Mouse (Mus musculus) limb, embryonic 13.5 days (tissue): ENCODE measurements around the gene Fam25c. TPM values are rescaled to one million over a fixed set of nuclear protein-coding genes. Genes with fewer than 3 reads are reported as not detected.
A peak's percentile ranks its signal among the peaks of the same experiment; 100 is the strongest.
"Not testable (repeated sequence)": the region's sequence is repeated elsewhere in the genome, so short reads cannot be mapped to it uniquely, and the experiment has no call there.

Source experiments
- ATAC-seq: fragments of 200-750 bp; cut with Nextera tagmentation; 2 replicates; pipeline ENCODE4 v1.8.0; 2017; ENCODE audit warnings: low read depth, moderate number of reproducible peaks, moderate TSS enrichment; ENCODE audit not compliant: low FRiP score
- H3K27ac ChIP-seq: fragments of 300-500 bp; sonication (generic); 2 replicates; pipeline ENCODE4 v1.5.1; 2015; ENCODE audit warnings: inconsistent platforms, mild to moderate bottlenecking, moderate library complexity
- H3K27me3 ChIP-seq: fragments of 300-500 bp; sonication (generic); 2 replicates; pipeline ENCODE4 v1.6.1; 2015; ENCODE audit warnings: mild to moderate bottlenecking, inconsistent platforms
- H3K36me3 ChIP-seq: fragments of 300-500 bp; sonication (generic); 2 replicates; pipeline ENCODE4 v1.6.1; 2015; ENCODE audit warnings: inconsistent platforms, mild to moderate bottlenecking, moderate library complexity
- H3K4me1 ChIP-seq: fragments of 300-500 bp; sonication (generic); 2 replicates; pipeline ENCODE4 v1.6.1; 2015; ENCODE audit warnings: inconsistent platforms
- H3K4me2 ChIP-seq: fragments of 300-500 bp; sonication (generic); replicated peaks from 2 replicates; pipeline ENCODE4 v1.6.1; 2015; ENCODE audit warnings: inconsistent platforms, mild to moderate bottlenecking, moderate library complexity
- H3K4me3 ChIP-seq: fragments of 300-500 bp; sonication (generic); 2 replicates; pipeline ENCODE4 v1.5.1; 2015; ENCODE audit warnings: moderate library complexity, mild to moderate bottlenecking, inconsistent platforms
- H3K9ac ChIP-seq: fragments of 300-500 bp; sonication (generic); 2 replicates; pipeline ENCODE4 v1.6.1; 2015; ENCODE audit warnings: mild to moderate bottlenecking, inconsistent platforms
- H3K9me3 ChIP-seq: fragments of 300-500 bp; sonication (generic); 2 replicates; pipeline ENCODE4 v1.6.1; 2016; ENCODE audit warnings: inconsistent platforms
- WGBS: fragments of 180-500 bp; shearing (Covaris S2); methylation state at CpG from one replicate; pipeline ENCODE4 v1.1.7; 2015; 5-methylcytosine and 5-hydroxymethylcytosine counted together
- polyA plus RNA-seq: library from polyadenylated mRNA; unstranded; fragments of >200 nt; fragmentation: Nextera tagmentation; extraction: Ambion mirVana; gene quantifications from 2 replicates; pipeline ENCODE4 v1.2.1, GENCODE M21; 2015

Fam25c gene
- polyA plus RNA-seq, 1 experiment from 2014 or later: 1.6 TPM

DNA sequence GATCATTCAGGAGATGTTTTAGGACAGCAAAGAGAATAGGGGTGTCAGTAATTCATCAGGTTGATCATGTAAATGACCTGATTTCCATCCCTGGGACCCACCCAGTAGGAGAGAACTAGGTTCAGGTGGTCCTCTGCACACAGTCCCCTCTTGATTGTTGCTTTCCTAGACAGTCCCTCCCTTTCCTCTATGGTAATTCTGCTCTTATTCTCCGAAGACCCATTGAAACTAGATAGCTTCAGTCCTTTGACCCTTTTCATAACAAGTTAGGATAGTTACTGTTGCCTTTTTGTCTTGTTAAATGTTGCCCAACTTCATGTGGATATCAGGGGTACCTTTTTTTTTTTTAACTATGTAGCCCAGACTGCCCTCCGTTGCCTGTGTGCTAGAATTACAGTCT is 38.9 kb downstream of the Fam25c start:
- ATAC-seq: no peak
- H3K4me2 ChIP-seq: no peak overlapping the region
- H3K4me3 ChIP-seq: no peak overlapping the region
- H3K27ac ChIP-seq: no peak overlapping the region
- no peaks in the 10 kb centered on the region for H3K27me3 ChIP-seq
- H3K36me3 ChIP-seq: peaks cover 21% of the 10 kb centered on the region
- H3K4me1 ChIP-seq: peaks cover 25% of the 10 kb centered on the region
- WGBS: 95% methylated on average over 2 of the region's 2 CpGs
- H3K9me3 ChIP-seq: 0 out of 2 replicates have a peak, but pooled peaks cover 3% of the 10 kb centered on the region
- no peak overlapping the region for H3K9ac ChIP-seq

DNA sequence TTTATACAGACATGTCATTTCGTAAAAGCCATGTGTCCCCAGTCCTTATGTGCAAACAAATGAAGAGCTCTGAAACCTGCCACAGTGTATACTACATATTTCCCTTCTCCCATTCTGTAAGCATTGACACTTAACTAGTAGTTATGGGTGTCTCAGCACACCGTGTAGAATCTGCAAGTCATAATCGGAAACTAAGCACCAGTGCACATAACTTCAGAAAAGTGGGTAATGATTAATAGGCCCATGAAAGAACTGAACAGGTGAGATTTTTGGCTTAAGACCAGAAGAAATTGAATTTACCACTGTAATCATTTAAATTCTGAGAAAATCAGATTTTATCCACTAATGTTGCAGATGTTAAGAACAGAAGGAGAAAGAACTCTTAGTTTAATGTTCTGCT is 40.4 kb downstream of the Fam25c start:
- H3K36me3 ChIP-seq: peaks cover 9% of the 10 kb centered on the region
- H3K4me3 ChIP-seq: no peak overlapping the region
- no peak for ATAC-seq
- H3K9ac ChIP-seq: no peak overlapping the region
- 59% methylated on average over 3 of the region's 3 CpGs for WGBS
- H3K4me1 ChIP-seq: peaks cover 25% of the 10 kb centered on the region
- H3K27ac ChIP-seq: no peak overlapping the region
- no peak overlapping the region for H3K4me2 ChIP-seq
- no peaks in the 10 kb centered on the region for H3K27me3 ChIP-seq
- 0 out of 2 replicates have a peak, but pooled peaks cover 1% of the 10 kb centered on the region for H3K9me3 ChIP-seq

DNA sequence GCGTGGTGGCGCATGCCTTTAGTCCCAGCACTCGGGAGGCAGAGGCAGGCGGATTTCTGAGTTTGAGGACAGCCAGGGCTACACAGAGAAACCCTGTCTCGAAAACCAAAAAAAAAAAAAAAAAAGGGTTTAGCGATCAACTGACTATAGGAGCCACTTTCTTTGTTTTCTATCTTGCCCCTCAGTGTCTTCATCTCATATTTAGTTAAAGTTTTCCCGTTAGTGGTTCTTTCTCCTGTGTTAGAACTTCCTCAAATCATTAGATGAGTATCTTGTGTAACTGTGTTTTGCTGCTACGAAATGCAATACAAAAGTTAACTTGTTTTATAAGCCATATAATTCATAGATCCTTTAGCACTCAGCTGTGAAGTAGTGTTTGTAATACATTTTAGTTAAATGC is 40.9 kb downstream of the Fam25c start:
- not testable (repeated sequence) for H3K36me3 ChIP-seq, H3K27ac ChIP-seq, H3K27me3 ChIP-seq, H3K4me3 ChIP-seq, ATAC-seq, H3K9ac ChIP-seq, H3K9me3 ChIP-seq, H3K4me2 ChIP-seq
- H3K4me1 ChIP-seq: peaks cover 25% of the 10 kb centered on the region
- 91% methylated on average over 8 of the region's 8 CpGs for WGBS

DNA sequence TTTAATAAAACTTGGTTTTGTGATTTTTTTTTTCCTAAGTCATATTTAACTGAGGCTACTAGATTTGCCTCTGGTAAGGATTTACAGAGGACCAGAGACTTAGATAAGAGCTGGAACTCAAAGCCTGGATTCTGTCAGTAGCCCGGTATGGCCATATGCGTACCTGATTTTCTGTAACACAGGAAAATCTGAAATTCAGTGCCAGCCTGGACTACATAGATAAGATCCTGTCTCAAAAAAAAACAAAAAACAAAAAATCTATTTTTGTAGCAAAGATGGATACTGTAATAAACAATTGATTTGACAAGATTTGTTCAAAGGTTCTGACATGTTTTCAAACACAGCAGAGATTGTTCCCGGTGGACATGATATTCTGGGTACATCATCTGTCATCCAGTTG is 41.6 kb downstream of the Fam25c start:
- Histone ChIP-seq H3K27me3 (no peaks in the 10 kb centered on the region), H3K9ac (no peak overlapping the region), H3K4me3 (no peak overlapping the region), H3K4me2 (no peak overlapping the region), H3K27ac (no peak overlapping the region), H3K4me1 (peaks cover 25% of the 10 kb centered on the region), H3K9me3 (no peaks in the 10 kb centered on the region), H3K36me3 (peaks cover 4% of the 10 kb centered on the region; the same call in 1 of the 2 replicates)
- no peak for ATAC-seq
- WGBS: 90% methylated on average over 3 of the region's 3 CpGs

DNA sequence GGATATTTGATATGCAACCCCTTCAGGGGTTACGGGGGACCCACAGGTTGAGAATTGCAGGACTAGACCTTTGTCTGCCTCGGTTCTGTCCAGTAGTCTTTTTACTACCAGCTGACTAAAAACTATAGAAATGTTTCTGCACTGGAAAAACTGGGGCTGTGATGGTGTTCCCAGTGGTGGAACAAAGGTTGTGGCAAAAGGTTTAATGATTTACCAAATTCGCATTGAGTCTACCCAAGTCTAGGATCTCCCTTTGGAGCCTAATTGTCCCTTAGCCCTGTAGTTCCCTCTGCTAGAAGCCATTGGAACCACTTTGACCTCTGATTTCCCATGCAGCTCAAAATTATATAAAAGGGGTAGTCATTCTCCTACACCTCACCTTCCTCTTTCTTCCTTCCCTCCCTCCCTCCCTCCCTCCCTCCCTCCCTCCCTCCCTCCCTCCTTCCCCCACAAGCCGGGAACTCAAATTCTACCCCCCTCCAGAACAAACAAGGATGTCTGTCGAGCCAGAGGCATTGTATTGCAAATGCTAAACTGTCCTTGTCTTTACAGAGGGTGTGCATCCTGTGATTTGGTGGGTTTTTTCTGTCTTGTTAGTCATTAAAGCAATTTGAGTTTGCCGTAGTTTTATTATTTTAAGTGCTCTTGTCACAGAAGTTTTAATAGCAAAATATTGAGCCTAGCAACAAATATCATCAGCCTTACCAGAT is 42.7 kb downstream of the Fam25c start:
- Histone ChIP-seq H3K27ac (no peak overlapping the region), H3K36me3 (peaks cover 4% of the 10 kb centered on the region; the same call in 1 of the 2 replicates), H3K4me1 (peaks cover 25% of the 10 kb centered on the region), H3K4me3 (peak overlapping the region; percentile 95), H3K9ac (peak overlapping the region; percentile 40), H3K4me2 (peak overlapping the region; percentile 78), H3K9me3 (no peaks in the 10 kb centered on the region), H3K27me3 (no peaks in the 10 kb centered on the region)
- 19% methylated on average over 6 of the region's 6 CpGs for WGBS
- ATAC-seq: no peak

DNA sequence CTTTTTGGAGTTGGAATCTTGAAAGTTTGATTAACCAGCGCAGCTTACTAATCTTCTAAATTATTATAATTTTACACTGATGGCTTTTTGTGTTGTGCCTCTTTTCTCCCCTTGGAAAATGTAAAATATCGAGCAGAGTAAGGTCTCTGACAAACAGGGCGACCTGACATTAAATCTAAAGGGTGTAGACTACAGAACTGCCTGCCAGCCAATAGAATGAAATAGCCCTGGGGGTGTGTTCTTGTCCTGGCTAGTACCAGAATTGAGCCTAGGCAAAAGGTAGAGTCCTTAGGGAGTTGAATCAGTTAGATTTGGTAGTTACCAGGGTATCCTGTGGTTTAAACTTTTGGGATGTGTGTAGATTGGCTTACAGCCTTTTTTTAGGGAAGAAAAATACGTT is 43.5 kb downstream of the Fam25c start:
- 2% methylated on average over 4 of the region's 4 CpGs for WGBS
- no peak for ATAC-seq
- H3K27ac ChIP-seq: no peak overlapping the region

DNA sequence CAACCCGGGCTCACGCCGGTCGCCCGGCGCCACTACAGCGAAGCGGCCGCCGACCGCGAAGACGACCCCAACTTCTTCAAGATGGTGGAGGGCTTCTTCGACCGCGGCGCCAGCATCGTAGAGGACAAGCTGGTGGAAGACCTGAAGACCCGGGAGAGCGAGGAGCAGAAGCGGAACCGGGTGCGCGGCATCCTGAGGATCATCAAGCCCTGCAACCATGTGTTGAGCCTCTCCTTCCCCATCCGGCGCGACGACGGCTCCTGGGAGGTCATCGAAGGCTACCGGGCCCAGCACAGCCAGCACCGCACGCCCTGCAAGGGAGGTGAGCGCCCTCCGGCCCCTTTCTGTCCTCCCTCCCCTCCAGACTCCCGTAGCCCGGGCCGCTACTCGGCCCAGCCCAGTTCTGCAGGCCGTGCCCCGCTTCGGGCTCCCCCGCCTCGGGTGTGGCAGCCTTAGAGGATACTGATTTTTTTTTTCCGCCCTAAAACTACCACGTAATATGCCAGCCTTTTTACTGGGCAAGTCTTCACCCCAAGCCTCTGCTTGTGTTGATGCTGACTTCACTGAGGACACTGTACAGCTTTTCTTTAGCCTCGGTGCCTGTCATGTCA is 44.1 kb downstream of the Fam25c start:
- peak overlapping the region; percentile 98 for H3K9ac ChIP-seq
- H3K27me3 ChIP-seq: no peaks in the 10 kb centered on the region
- H3K4me1 ChIP-seq: peaks cover 25% of the 10 kb centered on the region
- H3K36me3 ChIP-seq: peaks cover 4% of the 10 kb centered on the region; the same call in 1 of the 2 replicates
- H3K4me3 ChIP-seq: peak overlapping the region; percentile 95
- under 1% methylated on average over 45 of the region's 47 CpGs for WGBS
- peak overlapping the region; percentile 78 for H3K4me2 ChIP-seq
- peak overlapping the region; percentile 97 for H3K27ac ChIP-seq
- H3K9me3 ChIP-seq: no peaks in the 10 kb centered on the region
- peak; percentile 1; the same call in 1 of the 2 replicates for ATAC-seq

More for the DNA sequence above, 43.5 kb downstream of the Fam25c start:
- peak overlapping the region; percentile 98 for H3K9ac ChIP-seq
- H3K9me3 ChIP-seq: no peaks in the 10 kb centered on the region
- H3K4me1 ChIP-seq: peaks cover 25% of the 10 kb centered on the region
- H3K4me3 ChIP-seq: peak overlapping the region; percentile 95
- no peaks in the 10 kb centered on the region for H3K27me3 ChIP-seq
- H3K4me2 ChIP-seq: peak overlapping the region; percentile 78
- peaks cover 4% of the 10 kb centered on the region; the same call in 1 of the 2 replicates for H3K36me3 ChIP-seq

DNA sequence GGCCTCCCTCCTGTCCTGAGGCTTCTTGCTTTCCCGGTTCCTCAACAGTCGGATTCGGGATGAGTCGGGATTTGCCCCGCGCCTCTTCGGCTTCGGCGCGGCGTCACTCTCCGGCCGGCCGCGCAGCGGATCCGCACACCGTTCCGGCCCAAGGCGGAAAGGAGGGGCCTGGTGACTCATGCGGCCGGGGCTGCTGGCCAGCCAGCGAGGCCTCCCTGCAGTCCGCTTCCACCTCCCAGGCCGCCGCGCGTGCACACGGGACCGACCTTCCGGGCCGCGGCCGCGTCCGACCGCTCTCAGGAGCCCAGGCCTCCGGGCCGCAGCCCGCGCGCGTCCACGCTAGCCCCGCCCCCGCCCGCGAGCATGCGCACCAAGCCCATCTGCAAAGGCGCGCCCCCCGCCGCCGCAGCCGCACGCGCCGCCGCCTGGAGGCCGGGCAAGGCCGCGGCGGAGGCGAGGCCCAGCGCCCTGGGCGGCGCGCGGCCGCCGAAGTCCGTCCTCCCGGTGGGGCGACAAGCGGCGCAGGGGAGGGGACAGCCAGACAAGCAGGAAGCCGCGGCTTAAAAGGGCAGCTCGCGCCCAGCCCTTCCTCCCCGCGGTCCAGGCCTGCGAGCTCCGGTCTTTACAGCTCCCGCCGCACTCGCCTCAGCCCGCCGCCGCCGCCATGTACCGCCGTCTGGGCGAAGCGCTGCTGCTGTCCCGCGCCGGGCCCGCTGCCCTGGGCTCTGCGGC is 44.8 kb downstream of the Fam25c start, which contains the start of the genes Shld2 and Glud1:
Shld2 (minus strand) TSS at position 260 of the 732 bp plus-strand sequence.
Glud1 (plus strand) TSS at position 494 of the 732 bp plus-strand sequence.
- H3K4me3 ChIP-seq: peak within 1 kb of the TSS; percentile 95
- ATAC-seq: peak; percentile 96
- under 1% methylated on average over 82 of the region's 100 CpGs for WGBS
- peaks cover 4% of the 10 kb centered on the region; the same call in 1 of the 2 replicates for H3K36me3 ChIP-seq
- H3K27ac ChIP-seq: peak within 1 kb of the TSS; percentile 97
- H3K4me1 ChIP-seq: peaks cover 25% of the 10 kb centered on the region
- peak within 1 kb of the TSS; percentile 98 for H3K9ac ChIP-seq
- H3K4me2 ChIP-seq: peak within 1 kb of the TSS; percentile 78
- H3K27me3 ChIP-seq: no peaks in the 10 kb centered on the region
- H3K9me3 ChIP-seq: no peaks in the 10 kb centered on the region

DNA sequence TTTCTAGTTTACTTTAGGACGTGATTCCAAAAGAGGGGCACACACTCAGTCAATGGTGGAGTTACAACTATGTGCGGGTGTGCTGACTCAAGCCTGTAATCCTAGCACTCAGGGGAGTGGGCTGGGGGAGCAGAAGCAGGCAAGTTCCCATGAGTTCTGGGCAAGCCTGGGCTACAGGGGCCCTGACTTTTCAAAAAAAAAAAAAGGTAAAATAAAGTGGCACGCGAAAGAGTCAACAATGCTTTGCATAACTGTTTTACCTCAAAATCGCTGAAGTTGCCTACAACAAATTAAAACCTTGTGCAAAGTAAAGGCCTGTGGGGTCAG is 45.4 kb downstream of the Fam25c start:
- WGBS: 6% methylated on average over 5 of the region's 5 CpGs
- peaks cover 4% of the 10 kb centered on the region; the same call in 1 of the 2 replicates for H3K36me3 ChIP-seq
- H3K9me3 ChIP-seq: no peaks in the 10 kb centered on the region
- H3K4me3 ChIP-seq: peak overlapping the region; percentile 95
- no peak for ATAC-seq
- peak overlapping the region; percentile 78 for H3K4me2 ChIP-seq
- H3K27ac ChIP-seq: peak overlapping the region; percentile 97
- H3K9ac ChIP-seq: peak overlapping the region; percentile 98
- peaks cover 22% of the 10 kb centered on the region for H3K4me1 ChIP-seq
- no peaks in the 10 kb centered on the region for H3K27me3 ChIP-seq

DNA sequence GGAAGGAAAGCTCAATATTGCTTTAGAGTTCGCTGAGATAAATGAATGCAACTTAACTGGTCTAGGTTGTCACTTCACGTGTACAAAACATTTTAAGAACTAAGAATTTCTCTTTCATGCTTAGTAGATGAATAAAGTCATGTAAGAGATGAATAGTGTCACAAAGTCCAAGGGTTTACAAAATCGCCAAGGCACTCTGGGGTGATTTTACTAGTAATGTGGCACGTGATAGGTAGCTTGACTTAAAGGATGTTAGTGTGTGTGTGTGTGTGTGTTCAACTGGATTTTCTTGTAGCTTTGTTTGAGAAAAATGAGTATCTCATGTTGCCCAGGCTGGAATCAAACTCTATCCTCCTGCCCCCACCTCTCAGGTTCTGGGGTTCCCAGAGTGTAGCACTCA is 46.0 kb downstream of the Fam25c start:
- Histone ChIP-seq H3K4me3 (no peak overlapping the region), H3K27ac (no peak overlapping the region)
- WGBS: 86% methylated on average over 4 of the region's 4 CpGs

DNA sequence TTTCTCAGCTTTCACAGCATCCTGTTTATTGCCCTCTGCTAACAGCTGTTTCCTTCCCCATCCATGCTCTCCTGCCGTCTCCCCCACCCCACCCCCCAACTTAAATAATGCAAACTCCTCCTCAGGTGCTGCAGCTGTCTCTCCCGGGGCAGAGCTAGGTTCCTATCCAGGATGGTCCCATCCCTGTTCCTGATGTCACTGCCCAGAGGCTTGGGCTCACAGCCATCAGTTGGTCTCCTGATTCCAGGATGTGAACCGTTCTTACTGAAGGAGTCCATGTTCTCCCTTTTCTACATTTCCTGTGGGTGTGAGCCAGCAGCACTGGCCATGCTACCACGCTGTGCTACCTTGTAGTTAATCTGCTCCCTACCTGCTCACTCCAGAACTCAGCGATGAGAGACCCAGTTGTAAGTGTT is 52.0 kb downstream of the Fam25c start:
- Histone ChIP-seq H3K27me3 (no peaks in the 10 kb centered on the region), H3K9ac (no peak overlapping the region), H3K9me3 (no peaks in the 10 kb centered on the region), H3K27ac (no peak overlapping the region; the same call in 1 of the 2 replicates), H3K4me2 (no peak overlapping the region), H3K4me1 (peaks cover 8% of the 10 kb centered on the region; the same call in 1 of the 2 replicates), H3K36me3 (peaks cover 4% of the 10 kb centered on the region), H3K4me3 (no peak overlapping the region)
- WGBS: 15% methylated on average over 5 of the region's 5 CpGs
- no peak for ATAC-seq

More for the DNA sequence above, 46.0 kb downstream of the Fam25c start:
- Histone ChIP-seq H3K4me1 (peaks cover 20% of the 10 kb centered on the region), H3K4me2 (peak overlapping the region; percentile 78), H3K27me3 (no peaks in the 10 kb centered on the region), H3K36me3 (peaks cover 4% of the 10 kb centered on the region; the same call in 1 of the 2 replicates), H3K9ac (peak overlapping the region; percentile 98; the same call in 1 of the 2 replicates), H3K9me3 (no peaks in the 10 kb centered on the region)
- ATAC-seq: no peak
